Mouse (Mus musculus) MEL (cell line): Measurements from ENCODE around the gene Zfp638. TPM values are rescaled to one million over a fixed set of nuclear protein-coding genes. Genes with fewer than 3 reads are reported as not detected.

Source experiments
- polyA plus RNA-seq, 2 experiments: library from polyadenylated mRNA; stranded (reverse) in 1 of 2; unstranded in 1 of 2; fragments of >175 nt in 1 of 2; fragments of >200 nt in 1 of 2; gene quantifications; 2 replicates each; pipeline versions ENCODE4 v1.2.1 to v1.2.4; 2012; ENCODE audit warnings: low replicate concordance in 2 of 2, low read depth in 1 of 2; ENCODE audit not compliant: insufficient read length in 2 of 2, insufficient read depth in 1 of 2, missing spikeins in 1 of 2
- total RNA-seq: library from RNA; depleted of rRNA; stranded (reverse); fragments of 300-350 nt; gene quantifications from 2 replicates; pipeline ENCODE4 v1.2.3, GENCODE M21; 2012; rRNA removed

Zfp638 gene
- total and polyA plus RNA-seq, 3 experiments, result 50.1 to 69.0 (median 61.2) TPM

Other genes with a start within 250 kb of the Zfp638 start
- gene Clec4f, start 210.9 kb upstream of the Zfp638 start, total RNA-seq, result not detected in 2 replicates
- gene Clec4f, start 210.9 kb upstream of the Zfp638 start, polyA plus RNA-seq, result not detected
- not detected in 2 replicates for gene Cd207, start 189.3 kb upstream of the Zfp638 start, total RNA-seq
- not detected for gene Cd207, start 189.3 kb upstream of the Zfp638 start, polyA plus RNA-seq
- 0.39 and 0.46 TPM in 2 replicates for gene Vax2, start 155.8 kb upstream of the Zfp638 start, total RNA-seq
- 1 to 10 TPM in 1 of 2 experiments, not detected in 1; 3.2 TPM for gene Vax2, start 155.8 kb upstream of the Zfp638 start, polyA plus RNA-seq
- not detected in 2 replicates for gene Atp6v1b1, start 124.1 kb upstream of the Zfp638 start, total RNA-seq
- under 1 TPM in 1 of 2 experiments, not detected in 1; 0.08 TPM for gene Atp6v1b1, start 124.1 kb upstream of the Zfp638 start, polyA plus RNA-seq
- gene Ankrd53, start 104.5 kb upstream of the Zfp638 start, total RNA-seq, result not detected in 2 replicates
- gene Ankrd53, start 104.5 kb upstream of the Zfp638 start, polyA plus RNA-seq, result under 1 TPM in 1 of 2 experiments, not detected in 1; 0.67 TPM
- gene Tex261, start 91.3 kb upstream of the Zfp638 start, total RNA-seq, result 51.1 and 56.2 TPM in 2 replicates
- gene Tex261, start 91.3 kb upstream of the Zfp638 start, polyA plus RNA-seq, result 100 to 1,000 TPM in 1 of 2 experiments, not detected in 1; 104 TPM
- gene Nagk, start 72.1 kb upstream of the Zfp638 start, total RNA-seq, result 3.6 and 5.0 TPM in 2 replicates
- gene Nagk, start 72.1 kb upstream of the Zfp638 start, polyA plus RNA-seq, result 1 to 10 TPM in 1 of 2 experiments, not detected in 1; 6.3 TPM
- gene Paip2b, start 35.4 kb upstream of the Zfp638 start, total RNA-seq, result 16.0 and 21.0 TPM in 2 replicates
- 10 to 100 TPM in 1 of 2 experiments, not detected in 1; 18.4 TPM for gene Paip2b, start 35.4 kb upstream of the Zfp638 start, polyA plus RNA-seq
- gene Dysf, start 141.5 kb downstream of the Zfp638 start, total RNA-seq, result not detected in 2 replicates
- not detected for gene Dysf, start 141.5 kb downstream of the Zfp638 start, polyA plus RNA-seq